Mouse (Mus musculus): ENCODE measurements around the gene Upk2.
A peak's percentile ranks its signal among the peaks of the same experiment; 100 is the strongest.

Gene Upk2

GRCm38 (mm10) chr9:44487441-44487840 lies 32.7 kb upstream of the Upk2 start:
- DNase-seq: no peak

- no peak for DNase-seq
Measured at GRCm38 (mm10) chr9:44486741-44487421, 32.1 kb upstream of the Upk2 start.

- no peak for DNase-seq
Measured at GRCm38 (mm10) chr9:44486335-44486734, 31.6 kb upstream of the Upk2 start.

GRCm38 (mm10) chr9:44485516-44486161 lies 30.9 kb upstream of the Upk2 start:
- no peak for DNase-seq

GRCm38 (mm10) chr9:44485105-44485515 lies 30.3 kb upstream of the Upk2 start:
- DNase-seq: no peak

- no peak for DNase-seq
Measured at GRCm38 (mm10) chr9:44484311-44485104, 29.7 kb upstream of the Upk2 start.

GRCm38 (mm10) chr9:44483510-44484044 lies 28.8 kb upstream of the Upk2 start:
- peak; percentile 65 for DNase-seq

GRCm38 (mm10) chr9:44483041-44483509 lies 28.3 kb upstream of the Upk2 start:
- DNase-seq: peak; percentile 55

GRCm38 (mm10) chr9:44482552-44482951 lies 27.8 kb upstream of the Upk2 start, which contains the start of gene Bcl9l:
Gene Bcl9l (plus strand): TSS chr9:44482825.
- peak; percentile 90 for DNase-seq

GRCm38 (mm10) chr9:44482112-44482511 lies 27.3 kb upstream of the Upk2 start:
- DNase-seq: no peak

- DNase-seq: peak; percentile 86
Measured at GRCm38 (mm10) chr9:44479628-44480428, 25.1 kb upstream of the Upk2 start.

- peak; percentile 80 for DNase-seq
Measured at GRCm38 (mm10) chr9:44478959-44479605, 24.3 kb upstream of the Upk2 start.

GRCm38 (mm10) chr9:44478229-44478921 lies 23.6 kb upstream of the Upk2 start:
- peak; percentile 70 for DNase-seq

- no peak for DNase-seq
Measured at GRCm38 (mm10) chr9:44477339-44478228, 22.8 kb upstream of the Upk2 start.

- no peak for DNase-seq
Measured at GRCm38 (mm10) chr9:44475936-44476335, 21.2 kb upstream of the Upk2 start.

- DNase-seq: no peak
Measured at GRCm38 (mm10) chr9:44474327-44474726, 19.6 kb upstream of the Upk2 start.

- no peak for DNase-seq
Measured at GRCm38 (mm10) chr9:44473184-44473583, 18.4 kb upstream of the Upk2 start.

- no peak for DNase-seq
Measured at GRCm38 (mm10) chr9:44468800-44469199, 14.0 kb upstream of the Upk2 start.

GRCm38 (mm10) chr9:44468224-44468623 lies 13.4 kb upstream of the Upk2 start:
- no peak for DNase-seq

GRCm38 (mm10) chr9:44461950-44462349 lies 7.2 kb upstream of the Upk2 start:
- no peak for DNase-seq
